Mouse (Mus musculus) cerebellum, adult (tissue): ENCODE data around the gene Ugt1a6b.
"Not testable (repeated sequence)": the region's sequence is repeated elsewhere in the genome, so short reads cannot be mapped to it uniquely, and the experiment has no call there.

Experiments
- ATAC-seq: cut with Nextera tagmentation; 2 replicates; pipeline ENCODE4 v1.9.2; 2017; ENCODE audit warnings: mild to moderate bottlenecking, moderate library complexity, mixed read lengths; ENCODE audit not compliant: insufficient number of reproducible peaks, low FRiP score, low TSS enrichment

The Ugt1a6b gene

DNA sequence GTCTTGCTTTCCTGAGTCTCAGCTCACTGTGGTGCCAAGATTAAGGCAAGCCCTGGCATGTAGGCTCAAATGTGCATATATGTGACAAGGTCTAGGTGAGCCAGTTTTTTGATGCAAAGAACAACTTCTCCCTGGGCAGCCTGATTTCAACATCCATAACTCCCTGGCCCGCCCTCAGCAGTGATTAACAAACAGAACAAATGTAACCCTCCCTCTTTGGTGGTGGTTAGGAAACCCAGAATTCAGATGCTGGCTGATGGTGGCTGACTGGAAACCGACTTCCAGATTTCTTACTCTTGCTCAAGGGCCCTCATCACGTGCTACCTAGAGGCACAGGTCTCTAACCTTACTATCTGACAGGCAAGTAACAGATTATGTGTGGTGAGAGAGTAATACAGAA lies at the start of gene Ugt1a6b:
Gene Ugt1a6b (plus strand): TSS at position 234 of the 400 bp plus-strand sequence.
- not testable (repeated sequence) for ATAC-seq

DNA sequence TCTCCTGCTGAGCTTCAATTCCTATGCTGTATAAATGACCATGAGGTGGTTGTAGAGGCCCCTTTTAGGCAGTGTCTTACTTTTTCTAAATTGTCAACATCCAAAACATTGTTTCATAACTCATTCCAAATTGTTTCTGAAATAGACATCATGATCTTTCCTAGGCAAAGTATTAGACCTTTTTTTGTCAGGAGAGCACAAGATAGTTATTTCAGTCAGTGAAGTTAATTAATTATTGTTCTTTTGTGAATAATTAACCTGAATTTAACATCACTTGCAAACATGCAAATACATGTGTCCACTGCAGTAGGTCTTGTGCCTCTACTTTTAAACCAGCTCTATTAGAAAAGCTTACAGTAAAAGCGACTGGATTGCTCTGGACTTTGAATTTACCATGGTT lies 48.0 kb upstream of the Ugt1a6b start, which contains the start of gene Ugt1a10:
Gene Ugt1a10 (plus strand): TSS at position 301 of the 400 bp plus-strand sequence.
- no peak for ATAC-seq

GRCm38 (mm10) chr1:88066472-88067102 lies 36.5 kb upstream of the Ugt1a6b start:
- not testable (repeated sequence) for ATAC-seq

- no peak for ATAC-seq
Observed at GRCm38 (mm10) chr1:88070495-88070894, 32.6 kb upstream of the Ugt1a6b start, which contains the start of gene Ugt1a9. TSS of gene Ugt1a9 (plus strand) at chr1:88070800.

GRCm38 (mm10) chr1:88070902-88071301 lies 32.1 kb upstream of the Ugt1a6b start:
- no peak for ATAC-seq

- ATAC-seq: no peak
Observed at GRCm38 (mm10) chr1:88074471-88074870, 28.6 kb upstream of the Ugt1a6b start.

DNA sequence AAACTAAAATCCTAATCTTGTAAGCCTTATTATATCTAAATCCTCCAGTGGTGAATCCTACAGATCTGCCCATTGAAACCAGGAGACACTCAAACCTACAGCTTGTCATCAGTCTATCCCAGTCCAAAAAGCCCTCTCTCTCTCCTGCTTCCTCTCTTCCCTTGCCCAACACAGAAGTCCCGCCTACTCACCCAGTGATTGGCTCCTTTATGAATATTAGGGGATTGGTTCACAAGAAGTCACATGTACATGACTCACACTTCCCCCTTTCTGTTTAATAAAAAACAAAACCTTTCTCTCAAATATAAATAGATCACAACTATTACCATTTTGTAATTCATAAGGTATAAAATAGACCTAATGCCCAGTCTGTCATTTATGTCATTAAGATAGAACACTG lies 25.9 kb upstream of the Ugt1a6b start:
- no peak for ATAC-seq

- ATAC-seq: no peak
Observed at GRCm38 (mm10) chr1:88081670-88082069, 21.4 kb upstream of the Ugt1a6b start.

- no peak for ATAC-seq
Observed at GRCm38 (mm10) chr1:88086125-88086524, 16.9 kb upstream of the Ugt1a6b start.

DNA sequence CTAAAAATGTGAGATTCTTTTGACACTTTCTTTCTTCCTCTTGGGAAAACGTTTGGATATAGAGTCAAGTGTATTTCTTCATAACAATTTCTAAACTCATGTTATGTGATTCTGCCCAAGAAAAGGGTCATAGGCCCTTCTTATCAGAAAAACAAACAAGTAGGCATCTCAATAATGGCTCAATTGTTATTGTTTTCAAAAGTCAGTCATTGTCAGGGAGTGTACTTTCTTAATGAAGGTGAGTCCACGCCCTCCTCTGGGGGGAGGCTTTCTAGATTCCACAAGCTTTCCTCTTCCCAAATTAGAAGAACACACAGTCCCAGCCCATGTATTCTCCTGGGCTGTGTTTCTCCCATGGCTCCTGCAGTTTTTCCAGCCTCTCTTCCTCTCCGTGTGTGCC lies 15.5 kb upstream of the Ugt1a6b start, which contains the start of gene Ugt1a8:
Gene Ugt1a8 (plus strand): TSS at position 301 of the 400 bp plus-strand sequence.
- no peak for ATAC-seq

GRCm38 (mm10) chr1:88092341-88092740 lies 10.7 kb upstream of the Ugt1a6b start:
- no peak for ATAC-seq

- not testable (repeated sequence) for ATAC-seq
Observed at GRCm38 (mm10) chr1:88094270-88094676, 8.8 kb upstream of the Ugt1a6b start.

GRCm38 (mm10) chr1:88094941-88095492 lies 8.0 kb upstream of the Ugt1a6b start, which contains the start of gene Ugt1a7c:
TSS of gene Ugt1a7c (plus strand) at chr1:88095062.
- no peak for ATAC-seq

DNA sequence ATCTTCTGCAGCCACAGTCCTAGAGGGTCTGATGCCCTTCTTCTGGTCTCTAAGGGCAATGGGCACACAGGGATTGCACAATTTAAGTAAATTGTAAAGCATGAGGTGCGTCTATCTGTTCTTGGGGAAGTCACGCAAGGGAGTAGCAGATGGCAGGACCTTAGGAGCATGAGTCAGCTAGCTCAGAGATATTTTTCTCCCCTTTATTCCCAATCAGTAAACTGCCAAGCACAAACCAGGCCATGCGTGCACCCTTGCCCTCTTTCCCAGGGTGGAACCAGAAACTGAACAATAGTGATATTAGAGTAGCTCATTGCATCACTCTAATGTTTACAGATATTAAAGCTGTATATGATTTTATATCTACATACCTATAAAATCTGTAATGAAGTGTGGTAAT lies 4.5 kb upstream of the Ugt1a6b start:
- ATAC-seq: not testable (repeated sequence)

DNA sequence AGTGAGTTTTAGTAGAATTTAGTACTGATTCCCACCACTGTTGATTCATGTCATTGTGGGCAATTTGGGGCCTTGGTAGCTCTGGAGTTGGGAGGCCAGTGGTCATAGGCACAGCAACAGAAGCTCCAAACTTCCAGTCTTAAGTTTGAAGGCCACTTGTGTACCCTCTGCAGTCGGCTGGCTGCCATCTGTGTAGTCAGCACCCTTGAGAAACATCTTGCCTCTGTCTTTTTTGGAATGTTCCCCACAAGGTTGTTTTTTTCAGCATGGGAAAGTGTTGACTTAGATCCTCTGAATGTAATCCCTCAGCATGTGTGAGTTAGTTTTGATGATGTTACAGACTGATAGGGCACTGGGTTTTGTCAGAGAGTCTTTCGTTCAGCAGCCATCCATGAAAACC lies 3.4 kb upstream of the Ugt1a6b start:
- not testable (repeated sequence) for ATAC-seq

DNA sequence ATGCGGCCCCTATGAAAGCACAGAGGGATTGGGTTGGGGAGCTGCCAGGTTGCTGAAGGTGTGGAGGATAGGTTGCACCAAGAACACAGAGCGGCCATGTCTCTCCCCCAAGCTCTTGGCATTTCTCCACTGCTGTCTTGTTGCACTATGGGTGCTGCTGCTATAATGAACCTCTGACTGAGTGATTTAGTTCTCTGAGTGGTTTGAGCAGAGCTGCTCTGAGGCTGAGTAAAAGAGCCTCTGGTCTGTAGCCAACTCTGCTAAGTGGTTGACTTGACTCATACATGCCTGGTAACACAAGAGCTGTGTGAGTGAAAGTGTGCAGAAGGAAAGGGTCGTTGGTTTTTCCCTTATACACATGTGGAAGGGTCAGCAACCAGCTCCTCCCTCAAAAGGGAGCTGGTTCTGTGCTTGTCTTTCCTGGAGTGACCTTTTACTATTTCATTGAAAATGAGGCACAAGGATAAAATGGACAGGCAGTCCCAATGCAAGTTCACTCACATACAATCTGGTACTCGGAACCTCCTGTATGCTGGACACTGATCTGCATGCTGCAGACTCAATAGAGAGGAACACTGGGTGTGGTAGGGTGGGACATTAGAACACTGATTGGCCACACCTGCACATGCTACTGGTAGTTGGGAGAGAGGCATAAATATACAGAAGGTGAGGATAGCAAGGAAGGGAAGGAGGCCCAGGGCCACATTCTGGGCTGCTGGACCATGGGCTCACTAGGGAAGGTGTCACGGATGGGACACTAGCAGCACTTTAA lies 831 bp downstream of the Ugt1a6b start:
- ATAC-seq: not testable (repeated sequence)

DNA sequence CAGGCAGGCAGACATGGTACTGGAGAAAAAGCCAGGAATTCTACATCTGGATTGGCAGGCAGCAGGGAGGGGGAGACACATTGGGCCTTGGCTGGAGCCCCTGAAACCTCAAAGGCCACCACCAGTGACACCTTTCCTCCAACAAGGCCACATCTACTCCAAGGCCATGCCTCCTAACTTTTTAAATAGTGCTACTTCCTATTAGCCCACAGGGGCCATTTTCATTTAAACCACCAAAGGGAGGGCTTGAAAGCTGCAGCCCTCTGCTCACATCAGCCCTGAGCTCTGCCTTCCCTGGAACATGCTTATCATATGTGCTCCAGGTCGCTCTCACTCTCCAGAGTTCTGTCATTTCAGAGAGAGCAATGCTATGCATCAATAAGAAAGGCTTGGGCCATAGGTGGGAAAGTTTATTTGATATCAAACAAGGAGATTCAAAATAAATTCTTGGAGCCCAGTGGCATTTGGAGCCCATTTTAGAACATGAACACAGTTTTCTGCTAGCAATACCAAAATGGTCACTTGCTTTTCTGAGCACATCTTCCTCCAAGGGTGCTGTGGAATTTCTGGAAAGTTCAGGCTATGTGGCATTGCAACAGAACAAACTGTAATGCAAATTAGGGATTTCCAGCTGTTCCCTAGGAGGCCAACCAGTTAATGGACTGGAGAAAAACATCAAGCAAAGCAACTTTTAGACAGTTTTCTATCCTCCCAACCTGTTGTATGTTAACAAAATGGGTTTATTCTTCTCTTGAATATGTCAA lies 1.8 kb downstream of the Ugt1a6b start:
- no peak for ATAC-seq

GRCm38 (mm10) chr1:88105656-88106055 lies 2.6 kb downstream of the Ugt1a6b start:
- no peak for ATAC-seq

DNA sequence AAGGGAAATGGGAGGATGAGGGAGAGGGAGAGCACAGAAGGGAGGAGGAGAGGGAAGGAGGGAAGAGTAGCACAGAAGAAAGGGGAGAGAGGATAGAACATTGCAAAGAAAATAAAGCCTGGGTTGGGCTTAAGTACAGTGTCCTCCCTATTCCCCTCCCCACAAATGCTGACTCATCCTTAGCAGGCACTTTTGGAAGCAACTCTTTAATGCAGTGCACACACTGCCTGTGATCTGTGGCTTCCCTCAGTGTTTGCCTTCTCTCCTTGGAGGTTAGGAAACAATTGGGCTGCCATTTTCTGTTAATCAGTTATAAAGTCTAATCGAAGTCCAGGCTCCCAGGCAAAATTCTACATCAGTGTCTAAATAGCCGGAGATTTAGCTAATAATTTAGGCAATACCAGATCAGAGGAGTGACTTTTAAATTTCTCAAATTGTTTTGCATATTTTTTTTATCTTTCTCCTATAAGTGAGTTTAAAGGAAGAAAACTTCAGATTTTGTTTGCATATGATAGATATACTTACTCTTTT lies 6.0 kb downstream of the Ugt1a6b start:
- not testable (repeated sequence) for ATAC-seq

DNA sequence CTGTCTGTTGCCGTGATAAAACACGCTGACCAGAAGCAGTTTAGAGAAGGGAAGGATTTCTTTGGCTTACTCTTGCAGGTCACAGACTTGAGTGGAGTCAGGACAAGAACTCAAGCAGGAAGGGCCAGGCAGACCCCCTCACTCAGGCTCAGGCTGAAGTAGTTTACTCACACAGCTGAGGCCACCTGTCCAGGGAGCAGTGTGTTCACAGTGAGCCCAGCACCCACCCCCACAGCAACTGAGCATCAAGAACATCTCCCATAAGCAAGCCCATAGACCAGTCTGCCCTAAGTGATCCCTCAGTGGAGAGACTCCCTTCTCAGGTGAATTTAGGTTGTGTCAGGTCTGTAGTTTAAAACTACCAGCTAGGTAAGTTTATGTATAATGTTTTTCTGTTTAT lies 6.6 kb downstream of the Ugt1a6b start:
- not testable (repeated sequence) for ATAC-seq
